Mouse (Mus musculus) heart, embryonic 12.5 days (tissue): ENCODE measurements at regions not wholly inside any gene's neighbourhood (a gene's known extent, or its start where the extent isn't known, plus 50 kb on each side); places are given as distances from the start of the nearest gene placed in this dataset.

Experiments
- ATAC-seq: fragments of 200-750 bp; cut with Nextera tagmentation; 2 replicates; pipeline ENCODE4 v1.8.0; 2017; ENCODE audit warnings: moderate TSS enrichment, moderate library complexity; ENCODE audit not compliant: insufficient number of reproducible peaks, low FRiP score
- H3K27ac ChIP-seq: fragments of 300-500 bp; sonication (generic); 2 replicates; pipeline ENCODE4 v1.5.1; 2016; ENCODE audit warnings: mild to moderate bottlenecking, moderate library complexity; ENCODE audit not compliant: poor library complexity, severe bottlenecking
- H3K27me3 ChIP-seq: fragments of 300-500 bp; sonication (generic); replicated peaks from 2 replicates; pipeline ENCODE4 v1.6.1; 2016; ENCODE audit warnings: mild to moderate bottlenecking, moderate library complexity
- H3K36me3 ChIP-seq: fragments of 300-500 bp; sonication (generic); 2 replicates; pipeline ENCODE4 v1.6.1; 2016; ENCODE audit warnings: mild to moderate bottlenecking, moderate library complexity
- H3K4me1 ChIP-seq: fragments of 300-500 bp; sonication (generic); replicated peaks from 2 replicates; pipeline ENCODE4 v1.6.1; 2016; ENCODE audit warnings: mild to moderate bottlenecking
- H3K4me2 ChIP-seq: fragments of 300-500 bp; sonication (generic); 2 replicates; pipeline ENCODE4 v1.6.1; 2016; ENCODE audit warnings: mild to moderate bottlenecking, moderate library complexity
- H3K4me3 ChIP-seq: fragments of 300-500 bp; sonication (generic); 2 replicates; pipeline ENCODE4 v1.5.1; 2016; ENCODE audit warnings: mild to moderate bottlenecking
- H3K9ac ChIP-seq: fragments of 300-500 bp; sonication (generic); 2 replicates; pipeline ENCODE4 v1.6.1; 2016; ENCODE audit warnings: mild to moderate bottlenecking, moderate library complexity
- H3K9me3 ChIP-seq: fragments of 300-500 bp; sonication (generic); replicated peaks from 2 replicates; pipeline ENCODE4 v1.6.1; 2016; ENCODE audit warnings: mild to moderate bottlenecking, moderate library complexity
- WGBS: fragments of 180-500 bp; shearing (Covaris S2); methylation state at CpG from one replicate; pipeline ENCODE4 v1.1.7; 2016; 5-methylcytosine and 5-hydroxymethylcytosine counted together

DNA sequence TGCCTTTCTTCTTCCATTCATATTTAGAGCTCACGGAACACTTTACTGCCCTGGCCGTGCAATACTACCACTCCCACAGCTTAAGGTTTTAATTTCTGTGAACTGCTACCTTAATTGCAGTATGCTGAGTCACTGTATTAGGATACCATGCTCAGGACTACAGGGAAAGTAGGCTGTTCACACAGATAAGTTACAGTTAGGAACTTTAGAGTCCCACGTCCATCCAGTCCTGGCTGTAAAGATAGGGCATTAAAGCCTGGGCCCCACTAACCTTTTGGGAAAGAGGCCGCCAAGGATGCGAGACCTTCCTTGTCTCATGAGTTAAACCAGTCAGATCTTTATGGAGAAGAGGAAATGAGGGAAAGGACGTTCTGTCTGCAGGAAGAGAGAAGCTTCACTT, 574.6 kb downstream of the Stpg2 start:
- Histone ChIP-seq H3K4me1 (no peaks in the 10 kb centered on the region), H3K27me3 (no peaks in the 10 kb centered on the region), H3K4me2 (no peak overlapping the region), H3K9ac (no peak overlapping the region), H3K4me3 (no peak overlapping the region), H3K9me3 (no peaks in the 10 kb centered on the region), H3K36me3 (no peaks in the 10 kb centered on the region), H3K27ac (no peak overlapping the region)
- WGBS, result 69% methylated on average over 6 of the region's 6 CpGs
- ATAC-seq, result no peak

DNA sequence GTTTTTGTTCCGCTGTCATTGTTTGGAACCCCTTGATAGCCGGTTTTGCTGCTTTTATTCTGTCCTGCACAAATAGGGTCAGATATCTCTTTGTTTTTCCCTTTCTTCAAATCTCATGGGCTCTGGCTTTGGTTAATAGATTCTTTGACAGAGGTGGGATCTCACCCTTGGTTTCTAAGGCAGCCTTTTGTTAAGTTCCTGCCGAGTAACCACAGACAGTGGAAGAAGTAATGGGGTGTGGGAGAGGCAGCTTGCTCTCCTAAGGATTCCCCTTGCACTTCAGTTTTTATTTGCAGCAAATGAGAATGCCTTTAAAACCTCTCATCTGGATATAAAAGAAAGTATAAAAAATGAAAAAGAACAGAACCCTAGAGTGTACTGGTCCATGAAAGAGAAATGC, 577.9 kb downstream of the Stpg2 start:
- no peak overlapping the region for H3K4me3 ChIP-seq
- no peak overlapping the region for H3K4me2 ChIP-seq
- WGBS, result 72% methylated on average over 3 of the region's 3 CpGs
- H3K9ac ChIP-seq, result no peak overlapping the region; the same call in 1 of the 2 replicates
- no peaks in the 10 kb centered on the region for H3K36me3 ChIP-seq
- no peaks in the 10 kb centered on the region for H3K4me1 ChIP-seq
- no peak for ATAC-seq
- no peaks in the 10 kb centered on the region for H3K27me3 ChIP-seq
- H3K27ac ChIP-seq, result no peak overlapping the region
- no peaks in the 10 kb centered on the region for H3K9me3 ChIP-seq

DNA sequence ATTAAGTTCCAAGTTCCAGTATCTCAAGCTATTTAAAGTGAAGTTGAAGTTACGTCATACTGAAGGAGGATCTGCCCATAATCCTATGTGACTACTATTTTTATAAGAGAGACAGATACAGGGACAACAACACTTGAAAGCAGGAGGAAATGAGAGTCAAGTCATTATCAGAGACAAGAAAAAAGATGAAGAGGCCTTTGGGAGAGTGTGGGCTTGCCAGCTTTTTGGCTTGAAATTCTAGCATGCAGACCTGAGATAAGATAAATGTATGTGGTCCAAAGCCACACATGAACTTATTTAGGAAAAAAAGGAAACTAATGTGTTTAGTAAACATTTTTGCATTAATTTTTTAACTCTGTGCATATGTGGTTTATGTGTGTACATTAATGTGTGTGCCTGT, 581.0 kb downstream of the Stpg2 start:
- Histone ChIP-seq H3K9ac (no peak overlapping the region), H3K4me3 (no peak overlapping the region), H3K36me3 (no peaks in the 10 kb centered on the region), H3K4me1 (no peaks in the 10 kb centered on the region), H3K9me3 (no peaks in the 10 kb centered on the region), H3K27ac (no peak overlapping the region), H3K4me2 (no peak overlapping the region), H3K27me3 (no peaks in the 10 kb centered on the region)
- ATAC-seq, result no peak
- 40% methylated on average over 1 of the region's 1 CpGs for WGBS

DNA sequence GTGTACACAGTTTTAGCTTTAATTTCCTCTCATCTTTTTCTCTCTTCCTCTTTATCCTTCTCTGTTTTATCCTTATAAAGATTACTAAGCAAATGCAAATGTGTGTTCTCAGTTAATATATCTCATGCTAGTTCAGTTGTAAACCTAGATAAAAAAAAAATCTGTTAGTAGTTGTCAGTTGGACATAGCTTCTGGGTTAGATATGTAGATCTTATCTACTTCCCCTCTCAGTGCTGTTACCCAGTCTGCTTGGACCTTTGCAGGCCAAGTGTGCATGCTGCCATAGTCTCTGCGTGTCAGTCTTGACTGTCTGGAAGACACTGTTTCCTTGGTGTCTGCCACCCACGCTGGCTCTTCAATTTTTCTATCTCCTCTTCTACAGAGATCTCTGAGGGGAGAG, 583.4 kb downstream of the Stpg2 start:
- H3K4me2 ChIP-seq, result no peak overlapping the region
- H3K9me3 ChIP-seq, result no peaks in the 10 kb centered on the region
- no peak overlapping the region for H3K27ac ChIP-seq
- H3K27me3 ChIP-seq, result no peaks in the 10 kb centered on the region
- no peak overlapping the region for H3K4me3 ChIP-seq
- no peaks in the 10 kb centered on the region for H3K4me1 ChIP-seq
- no peak for ATAC-seq
- no peak overlapping the region for H3K9ac ChIP-seq
- 66% methylated on average over 2 of the region's 2 CpGs for WGBS
- H3K36me3 ChIP-seq, result no peaks in the 10 kb centered on the region

DNA sequence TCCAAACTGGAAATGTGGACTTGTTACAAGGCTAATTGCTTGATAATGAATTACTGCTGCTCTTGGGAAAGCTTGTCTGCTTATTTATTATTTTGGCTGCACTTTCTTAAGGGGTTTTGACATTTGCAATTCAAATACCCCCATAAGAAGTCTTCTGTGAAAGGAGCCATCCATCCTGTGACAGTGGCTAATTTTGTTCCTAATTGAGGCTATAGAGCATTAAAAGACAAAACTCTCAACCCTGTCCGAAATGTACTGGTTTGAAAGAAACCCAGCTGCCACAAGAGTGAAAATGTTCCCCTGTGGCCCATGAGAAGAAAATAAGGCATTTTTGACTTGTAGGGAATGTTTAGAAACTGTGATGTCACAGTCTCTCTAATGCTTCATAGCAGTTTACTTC, 591.2 kb downstream of the Stpg2 start:
- Histone ChIP-seq H3K36me3 (no peaks in the 10 kb centered on the region), H3K4me1 (no peaks in the 10 kb centered on the region), H3K27me3 (no peaks in the 10 kb centered on the region), H3K27ac (no peak overlapping the region), H3K9me3 (no peaks in the 10 kb centered on the region), H3K9ac (no peak overlapping the region), H3K4me2 (no peak overlapping the region), H3K4me3 (no peak overlapping the region)
- ATAC-seq, result no peak
- WGBS, result 82% methylated on average over 1 of the region's 1 CpGs

DNA sequence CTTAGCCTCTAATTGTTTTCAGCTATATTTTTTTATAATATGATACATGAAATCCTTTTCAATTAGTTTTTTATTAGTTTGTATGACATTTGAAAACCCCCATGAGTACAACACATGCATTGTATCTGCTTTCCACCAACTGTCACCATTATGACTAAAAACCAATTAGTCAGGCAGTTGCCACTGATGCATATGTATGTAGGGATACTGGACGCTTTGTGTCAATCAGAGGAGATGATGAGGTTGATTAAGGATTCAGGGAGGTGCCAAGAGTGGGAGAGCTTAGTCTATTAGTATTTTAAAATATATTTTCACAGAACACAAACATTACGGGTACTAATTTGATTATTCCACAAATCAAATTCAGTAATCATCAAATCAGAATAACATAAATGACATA, 593.6 kb downstream of the Stpg2 start:
- 82% methylated on average over 2 of the region's 2 CpGs for WGBS
- no peak overlapping the region for H3K9ac ChIP-seq
- H3K36me3 ChIP-seq, result no peaks in the 10 kb centered on the region
- H3K27me3 ChIP-seq, result no peaks in the 10 kb centered on the region
- H3K4me1 ChIP-seq, result no peaks in the 10 kb centered on the region
- no peak overlapping the region for H3K4me3 ChIP-seq
- no peak overlapping the region for H3K27ac ChIP-seq
- H3K9me3 ChIP-seq, result no peaks in the 10 kb centered on the region
- ATAC-seq, result no peak
- no peak overlapping the region for H3K4me2 ChIP-seq

DNA sequence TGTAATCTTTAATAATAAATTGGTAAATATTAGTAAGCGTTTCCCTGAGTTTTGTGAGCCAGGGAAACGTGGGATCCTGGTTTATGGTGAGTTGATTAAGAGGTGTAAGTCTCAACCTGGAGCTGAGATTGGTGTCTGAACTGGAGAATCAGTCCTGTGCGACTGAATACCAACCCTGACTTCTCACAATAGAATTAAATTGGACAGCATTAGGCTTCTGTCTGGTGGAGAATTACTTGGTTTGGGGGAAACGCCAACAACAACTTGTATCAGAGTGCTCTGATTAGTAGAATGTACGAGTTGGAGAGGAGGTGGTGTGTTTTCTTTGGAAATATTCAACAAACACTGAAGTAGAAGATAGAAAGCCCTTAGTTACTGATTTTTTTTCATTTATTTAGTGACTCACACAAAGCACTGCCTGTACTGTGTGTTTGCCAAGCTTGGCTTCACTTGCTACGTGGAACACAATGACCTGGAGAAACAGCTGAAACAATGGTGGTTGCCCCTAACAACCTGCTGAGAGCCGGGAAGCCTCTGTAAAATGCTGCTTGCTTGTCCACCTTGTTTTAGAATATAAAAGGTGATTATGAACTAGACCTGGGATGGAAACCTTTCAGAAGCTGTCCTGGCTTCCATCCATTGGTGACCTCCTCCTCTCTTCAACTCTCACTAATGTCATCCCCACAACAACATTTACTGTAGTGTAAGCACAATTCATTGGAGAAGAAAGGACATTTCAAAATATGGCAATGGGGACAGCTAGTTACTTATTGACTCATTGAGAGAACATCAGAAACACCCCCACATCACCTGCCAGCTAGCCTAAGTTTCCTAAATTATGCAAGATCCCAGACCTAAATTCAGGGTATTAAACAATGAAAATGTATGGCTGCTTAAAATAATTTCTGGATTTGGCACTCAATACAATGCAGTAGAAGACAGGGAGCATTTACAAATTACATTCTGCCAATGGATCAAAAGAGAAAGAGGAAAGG, 597.5 kb downstream of the Stpg2 start:
- 0 out of 2 replicates have a peak, but pooled peaks have one; percentile 48 for ATAC-seq
- H3K9ac ChIP-seq, result no peak overlapping the region
- H3K4me3 ChIP-seq, result no peak overlapping the region
- H3K36me3 ChIP-seq, result no peaks in the 10 kb centered on the region
- 60% methylated on average over 7 of the region's 7 CpGs for WGBS
- no peaks in the 10 kb centered on the region for H3K27me3 ChIP-seq
- H3K4me2 ChIP-seq, result no peak overlapping the region
- H3K27ac ChIP-seq, result no peak overlapping the region
- H3K9me3 ChIP-seq, result no peaks in the 10 kb centered on the region
- no peaks in the 10 kb centered on the region for H3K4me1 ChIP-seq

DNA sequence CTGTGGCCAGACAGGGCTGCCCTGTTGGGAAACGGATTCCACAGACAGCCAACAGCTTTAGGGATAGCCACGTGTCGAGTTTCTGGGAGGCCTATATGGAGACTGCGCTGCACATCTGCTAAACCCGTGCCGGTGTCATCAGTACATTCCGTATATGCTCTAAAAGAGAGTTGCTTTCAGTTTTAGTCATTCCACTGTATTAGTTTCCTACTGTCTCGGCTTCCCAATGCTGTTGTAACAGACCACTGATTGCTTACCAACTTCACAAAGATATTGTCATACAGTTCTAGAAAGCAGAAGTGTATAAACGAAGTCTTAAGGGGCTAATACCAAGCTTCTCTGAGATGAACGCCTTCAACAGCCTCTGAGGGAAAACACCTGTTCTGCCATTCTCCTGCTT, 622.5 kb downstream of the Stpg2 start:
- Histone ChIP-seq H3K27me3 (no peaks in the 10 kb centered on the region), H3K4me3 (no peak overlapping the region), H3K36me3 (no peaks in the 10 kb centered on the region), H3K9ac (no peak overlapping the region), H3K4me1 (no peaks in the 10 kb centered on the region), H3K27ac (no peak overlapping the region), H3K9me3 (no peaks in the 10 kb centered on the region), H3K4me2 (no peak overlapping the region)
- ATAC-seq, result no peak
- 76% methylated on average over 10 of the region's 10 CpGs for WGBS

DNA sequence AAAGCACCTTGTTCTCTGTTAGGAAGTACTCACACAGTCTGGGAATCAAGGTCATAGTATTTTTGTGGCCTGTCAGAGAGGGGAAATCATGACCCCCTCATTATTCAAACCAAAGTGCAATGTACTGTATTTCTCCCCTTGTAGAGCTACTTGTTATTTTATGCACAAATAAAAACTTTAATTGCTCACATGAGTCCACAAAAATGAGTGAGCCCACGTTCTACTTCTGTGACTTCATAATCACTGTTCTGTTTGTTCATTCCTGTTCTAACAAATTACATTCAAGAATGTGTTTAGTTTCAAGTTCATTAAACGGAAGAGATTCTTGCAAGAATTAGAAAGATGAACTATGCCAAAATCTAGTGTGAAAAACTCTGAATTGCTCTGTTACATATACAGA, 623.1 kb downstream of the Stpg2 start:
- H3K4me3 ChIP-seq, result no peak overlapping the region
- no peak overlapping the region for H3K4me2 ChIP-seq
- H3K4me1 ChIP-seq, result no peaks in the 10 kb centered on the region
- no peaks in the 10 kb centered on the region for H3K36me3 ChIP-seq
- 76% methylated on average over 2 of the region's 2 CpGs for WGBS
- H3K27me3 ChIP-seq, result no peaks in the 10 kb centered on the region
- no peak for ATAC-seq
- H3K9me3 ChIP-seq, result no peaks in the 10 kb centered on the region
- no peak overlapping the region for H3K9ac ChIP-seq
- no peak overlapping the region for H3K27ac ChIP-seq

DNA sequence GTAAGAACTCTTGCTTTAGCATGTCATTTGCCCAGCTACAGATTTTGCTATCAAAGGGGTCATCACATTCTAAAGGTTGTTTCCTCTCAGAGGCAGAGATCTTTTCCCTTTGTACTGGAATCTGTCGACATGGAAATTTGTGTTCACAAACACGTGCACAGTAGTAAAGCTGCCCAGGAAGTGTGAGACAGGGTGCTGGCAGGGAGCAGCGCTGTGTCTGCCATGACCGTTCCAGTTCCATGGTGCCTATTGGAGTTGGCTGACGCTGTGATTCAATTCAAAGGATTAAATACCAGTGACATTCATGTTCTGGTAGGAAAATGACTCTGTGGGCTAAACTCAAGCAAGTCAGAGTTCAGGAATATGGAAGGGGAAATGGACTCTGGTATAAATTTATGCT, 627.1 kb downstream of the Stpg2 start:
- Histone ChIP-seq H3K36me3 (no peaks in the 10 kb centered on the region), H3K27ac (no peak overlapping the region), H3K9ac (no peak overlapping the region), H3K4me3 (no peak overlapping the region), H3K4me1 (no peaks in the 10 kb centered on the region), H3K27me3 (no peaks in the 10 kb centered on the region), H3K9me3 (no peaks in the 10 kb centered on the region), H3K4me2 (no peak overlapping the region)
- no peak for ATAC-seq
- 79% methylated on average over 5 of the region's 5 CpGs for WGBS

DNA sequence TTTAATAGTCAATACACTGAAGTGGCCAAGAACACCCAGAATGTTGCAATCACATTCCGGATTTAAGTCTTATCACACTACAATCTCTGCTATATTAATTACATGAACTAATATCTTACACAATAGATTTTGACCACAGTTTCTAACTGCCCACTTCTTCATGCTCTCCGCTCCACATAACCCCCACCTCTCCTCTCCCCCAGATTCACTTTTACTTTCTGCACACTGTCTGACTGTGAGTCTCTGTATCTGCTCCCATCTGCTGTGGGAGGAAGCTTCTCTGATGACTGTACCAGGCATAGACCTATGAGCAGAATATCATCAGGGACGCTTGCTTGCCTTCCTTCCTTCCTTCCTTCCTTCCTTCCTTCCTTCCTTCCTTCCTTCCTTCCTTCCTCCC, 636.5 kb downstream of the Stpg2 start:
- no peak for ATAC-seq
- Histone ChIP-seq H3K9ac (no peak overlapping the region), H3K9me3 (peaks cover 8% of the 10 kb centered on the region), H3K4me2 (no peak overlapping the region), H3K4me1 (no peaks in the 10 kb centered on the region), H3K27me3 (no peaks in the 10 kb centered on the region), H3K36me3 (no peaks in the 10 kb centered on the region), H3K27ac (no peak overlapping the region), H3K4me3 (no peak overlapping the region)
- 72% methylated on average over 3 of the region's 3 CpGs for WGBS
